In genomic region chr7:63910912-63911311, GRCm38 (mm10) we compare ENCODE assay signal across 8 mouse cellular contexts. TPM values are rescaled to one million over a fixed set of nuclear protein-coding genes. Genes with fewer than 3 reads are reported as not detected.
DNase-seq lines count a peak whose midpoint lies in the region; ATAC-seq lines count a peak whose summit lies in the region.

No protein-coding gene starts in this region.

- no peak overlapping the region for H3K4me3 ChIP-seq in embryonic facial prominence, embryonic 13.5 days
- H3K4me3 ChIP-seq in embryonic facial prominence, embryonic 10.5 days = no peak overlapping the region
- H3K4me3 ChIP-seq in heart, embryonic 15.5 days = no peak overlapping the region
- H3K4me3 ChIP-seq in liver, embryonic 16.5 days (ENCODE audit: low read depth, low read length) = no peak overlapping the region

- H3K36me3 ChIP-seq in embryonic facial prominence, embryonic 13.5 days = no peaks in the 10 kb centered on the region
- no peaks in the 10 kb centered on the region for H3K36me3 ChIP-seq in embryonic facial prominence, embryonic 10.5 days (replicated peaks)
- no peaks in the 10 kb centered on the region for H3K36me3 ChIP-seq in heart, embryonic 15.5 days
- H3K36me3 ChIP-seq in liver, embryonic 16.5 days (ENCODE audit: control insufficient read depth, insufficient read depth) = no peaks in the 10 kb centered on the region

- H3K9me3 ChIP-seq in embryonic facial prominence, embryonic 13.5 days = no peaks in the 10 kb centered on the region
- no peaks in the 10 kb centered on the region for H3K9me3 ChIP-seq in embryonic facial prominence, embryonic 10.5 days
- no peaks in the 10 kb centered on the region for H3K9me3 ChIP-seq in heart, embryonic 15.5 days (replicated peaks)
- H3K9me3 ChIP-seq in liver, embryonic 16.5 days (replicated peaks; ENCODE audit: control insufficient read depth, low read length) = no peaks in the 10 kb centered on the region

- WGBS in embryonic facial prominence, embryonic 13.5 days = 30% methylated on average over 4 of the region's 4 CpGs
- WGBS in embryonic facial prominence, embryonic 10.5 days = 33% methylated on average over 4 of the region's 4 CpGs
- WGBS in heart, embryonic 15.5 days = 47% methylated on average over 4 of the region's 4 CpGs
- WGBS in liver, embryonic 16.5 days (ENCODE audit: insufficient replicate concordance) = 25% methylated on average over 4 of the region's 4 CpGs

- no peak for DNase-seq in embryonic facial prominence, embryonic 10.5 days (ENCODE audit: low spot score)
- DNase-seq in 416B (ENCODE audit: low read depth) = peak; percentile 86
- peak; percentile 52 to 72 for DNase-seq in spleen, postnatal 4 days (ENCODE audit: low spot score in 2 of 2)
- no peak for DNase-seq in cerebellum, adult 9-10 months
- no peak for DNase-seq in cerebellum, adult 9-11 months

- no peak overlapping the region for H3K4me2 ChIP-seq in embryonic facial prominence, embryonic 13.5 days
- H3K4me2 ChIP-seq in heart, embryonic 15.5 days = no peak overlapping the region
- no peak overlapping the region for H3K4me2 ChIP-seq in liver, embryonic 16.5 days (ENCODE audit: low read depth, low read length)

- ATAC-seq in embryonic facial prominence, embryonic 13.5 days (ENCODE audit: insufficient number of reproducible peaks, insufficient read depth, low FRiP score, low TSS enrichment, low read depth) = no peak
- ATAC-seq in heart, embryonic 15.5 days (replicated peaks; ENCODE audit: insufficient number of reproducible peaks, insufficient read depth, low FRiP score, low read depth) = no peak
- peak; percentile 24; the same call in 1 of the 2 replicates for ATAC-seq in liver, embryonic 16.5 days (ENCODE audit: low read depth)

- H3K4me1 ChIP-seq in embryonic facial prominence, embryonic 13.5 days = peaks cover 50% of the 10 kb centered on the region
- peaks cover 65% of the 10 kb centered on the region for H3K4me1 ChIP-seq in embryonic facial prominence, embryonic 10.5 days
- peaks cover 69% of the 10 kb centered on the region for H3K4me1 ChIP-seq in heart, embryonic 15.5 days (replicated peaks)
- H3K4me1 ChIP-seq in liver, embryonic 16.5 days (ENCODE audit: control insufficient read depth, low read depth, low read length) = peaks cover 61% of the 10 kb centered on the region

- H3K9ac ChIP-seq in embryonic facial prominence, embryonic 13.5 days = no peak overlapping the region
- peak overlapping the region; percentile 23; the same call in 1 of the 2 replicates for H3K9ac ChIP-seq in heart, embryonic 15.5 days
- H3K9ac ChIP-seq in liver, embryonic 16.5 days (ENCODE audit: low read depth, low read length) = no peak overlapping the region

- H3K27ac ChIP-seq in embryonic facial prominence, embryonic 13.5 days = peak overlapping the region; percentile 5; the same call in 1 of the 2 replicates
- H3K27ac ChIP-seq in embryonic facial prominence, embryonic 10.5 days (replicated peaks) = no peak overlapping the region; the same call in 1 of the 2 replicates
- peak overlapping the region; percentile 75 for H3K27ac ChIP-seq in heart, embryonic 15.5 days
- peak overlapping the region; percentile 10 for H3K27ac ChIP-seq in liver, embryonic 16.5 days (ENCODE audit: low read length)

- no peaks in the 10 kb centered on the region for H3K27me3 ChIP-seq in embryonic facial prominence, embryonic 13.5 days
- no peaks in the 10 kb centered on the region for H3K27me3 ChIP-seq in embryonic facial prominence, embryonic 10.5 days (replicated peaks; ENCODE audit: low read depth, poor library complexity, severe bottlenecking)
- no peaks in the 10 kb centered on the region for H3K27me3 ChIP-seq in heart, embryonic 15.5 days
- no peaks in the 10 kb centered on the region for H3K27me3 ChIP-seq in liver, embryonic 16.5 days (ENCODE audit: control insufficient read depth, insufficient read depth, low read depth, low read length)

RNA-seq across cellular contexts. Expression of gene E030018B13Rik, which starts 5.7 kb away (rescaled TPM):
- not detected in 2 replicates for polyA plus RNA-seq in embryonic facial prominence, embryonic 13.5 days (2015; fragmentation: Nextera tagmentation; extraction: Ambion mirVana)
- polyA plus RNA-seq in embryonic facial prominence, embryonic 10.5 days (2016; fragmentation: Nextera tagmentation; extraction: Ambion mirVana) = not detected in 2 replicates
- polyA plus RNA-seq in heart, embryonic 15.5 days (2015; fragmentation: Nextera tagmentation; extraction: Ambion mirVana) = 0.14 and 0.20 TPM in 2 replicates
- not detected in 2 replicates for polyA plus RNA-seq in liver, embryonic 16.5 days (2015; fragmentation: Nextera tagmentation; extraction: Ambion mirVana)

RNA-seq across cellular contexts. Expression of gene Klf13, which starts 27.8 kb away (rescaled TPM):
- polyA plus RNA-seq in embryonic facial prominence, embryonic 13.5 days (2015; fragmentation: Nextera tagmentation; extraction: Ambion mirVana) = 22.7 and 23.0 TPM in 2 replicates
- polyA plus RNA-seq in embryonic facial prominence, embryonic 10.5 days (2016; fragmentation: Nextera tagmentation; extraction: Ambion mirVana) = 22.1 and 23.9 TPM in 2 replicates
- 23.4 and 25.6 TPM in 2 replicates for polyA plus RNA-seq in heart, embryonic 15.5 days (2015; fragmentation: Nextera tagmentation; extraction: Ambion mirVana)
- 15.6 and 16.6 TPM in 2 replicates for polyA plus RNA-seq in liver, embryonic 16.5 days (2015; fragmentation: Nextera tagmentation; extraction: Ambion mirVana)

Comparison
In these comparisons a context has a peak if more than half of its experiments do, and no peak if none do; other contexts are left out.
1. DNase-seq: peak in 416B (single experiment) and spleen, postnatal 4 days (2 of 2); none in embryonic facial prominence, embryonic 10.5 days (single experiment), cerebellum, adult 9-10 months (single experiment) and cerebellum, adult 9-11 months (single experiment).